Comparison of ENCODE assay signal across 25 mouse cellular contexts in genomic region chr10:119067366-119067765, GRCm38 (mm10).
"Had no signal": no experiment of that assay in that cellular context is flagged by ENCODE, and none has a peak within 500 bp of the region (broad histone marks: within the 10 kb centered on the region; RNA-seq: fewer than 3 reads in every experiment).

No protein-coding gene starts in this region.

- ATAC-seq: hindbrain, postnatal 0 days; intestine, embryonic 16.5 days; liver, embryonic 12.5 days had no signal

- H3K9ac ChIP-seq: heart, embryonic 13.5 days; heart, embryonic 15.5 days; hindbrain, embryonic 13.5 days; hindbrain, embryonic 15.5 days; kidney, embryonic 15.5 days; limb, embryonic 13.5 days; limb, embryonic 15.5 days; liver, embryonic 12.5 days had no signal

- H3K4me3 ChIP-seq: heart, adult 2 months; heart, embryonic 13.5 days; heart, embryonic 15.5 days; hindbrain, embryonic 13.5 days; hindbrain, embryonic 15.5 days; kidney, embryonic 15.5 days; limb, embryonic 13.5 days; limb, embryonic 15.5 days; liver, embryonic 12.5 days had no signal

- H3K27ac ChIP-seq: heart, adult 2 months; heart, embryonic 13.5 days; heart, embryonic 15.5 days; hindbrain, embryonic 13.5 days; hindbrain, embryonic 15.5 days; hindbrain, postnatal 0 days; kidney, embryonic 15.5 days; kidney, postnatal 0 days; limb, embryonic 13.5 days; limb, embryonic 15.5 days; liver, embryonic 12.5 days had no signal

- H3K4me2 ChIP-seq: heart, embryonic 13.5 days; heart, embryonic 15.5 days; hindbrain, embryonic 13.5 days; hindbrain, embryonic 15.5 days; kidney, embryonic 15.5 days; limb, embryonic 13.5 days; limb, embryonic 15.5 days; liver, embryonic 12.5 days had no signal

- H3K36me3 ChIP-seq: heart, embryonic 13.5 days; heart, embryonic 15.5 days; hindbrain, embryonic 13.5 days; hindbrain, embryonic 15.5 days; kidney, embryonic 15.5 days; limb, embryonic 13.5 days; limb, embryonic 15.5 days; liver, embryonic 12.5 days had no signal

- H3K27me3 ChIP-seq: heart, embryonic 15.5 days; hindbrain, embryonic 13.5 days; hindbrain, embryonic 15.5 days; kidney, embryonic 15.5 days; limb, embryonic 13.5 days; limb, embryonic 15.5 days; liver, embryonic 12.5 days had no signal

- H3K9me3 ChIP-seq: heart, embryonic 13.5 days; heart, embryonic 15.5 days; hindbrain, embryonic 13.5 days; hindbrain, embryonic 15.5 days; kidney, embryonic 15.5 days; limb, embryonic 13.5 days; limb, embryonic 15.5 days had no signal

- DNase-seq: gastrocnemius, postnatal 14 days; gastrocnemius, postnatal 36 days; heart, adult 11 months; heart, adult 2 months; heart, postnatal 14 days; heart, postnatal 36 days; kidney, adult 11 months; kidney, adult 2 months; kidney, adult 9 months; kidney, postnatal 14 days; kidney, postnatal 36 days; layer of hippocampus, adult 9-11 months; layer of hippocampus, postnatal 36 days; left cerebral cortex, postnatal 4 days had no signal
